Mouse (Mus musculus): ENCODE measurements around the gene Gm45716.

Gene Gm45716

DNA sequence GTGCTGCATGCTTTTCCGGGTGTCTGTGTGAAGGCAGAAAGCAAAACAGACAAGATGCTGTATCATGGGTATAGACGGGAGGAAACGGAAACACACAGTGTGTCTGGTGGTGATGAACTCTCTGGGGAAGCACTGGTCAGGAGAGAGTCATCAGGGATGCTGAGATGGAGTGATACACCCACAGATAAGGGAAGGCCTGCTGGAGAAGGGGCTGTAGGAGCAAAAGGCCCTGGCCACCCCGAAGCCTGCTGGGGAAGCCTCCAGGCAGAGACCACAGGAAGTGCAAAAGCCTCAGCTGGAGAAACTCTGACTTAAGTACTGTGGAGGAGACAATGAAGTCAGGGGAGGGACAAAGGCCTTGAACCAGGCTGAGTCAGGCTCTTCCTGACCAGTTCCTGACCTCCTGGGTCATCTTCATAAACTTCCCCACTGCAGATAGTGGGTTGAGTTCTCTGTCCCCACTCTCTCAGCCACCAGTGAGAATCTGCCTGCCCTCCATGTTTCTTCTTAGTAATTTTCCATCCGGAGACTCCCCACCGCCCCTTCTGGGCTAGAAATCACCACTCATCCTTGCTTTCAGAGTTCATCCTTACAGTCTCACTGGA lies 99.2 kb downstream of the Gm45716 start:
- DNase-seq = no peak

DNA sequence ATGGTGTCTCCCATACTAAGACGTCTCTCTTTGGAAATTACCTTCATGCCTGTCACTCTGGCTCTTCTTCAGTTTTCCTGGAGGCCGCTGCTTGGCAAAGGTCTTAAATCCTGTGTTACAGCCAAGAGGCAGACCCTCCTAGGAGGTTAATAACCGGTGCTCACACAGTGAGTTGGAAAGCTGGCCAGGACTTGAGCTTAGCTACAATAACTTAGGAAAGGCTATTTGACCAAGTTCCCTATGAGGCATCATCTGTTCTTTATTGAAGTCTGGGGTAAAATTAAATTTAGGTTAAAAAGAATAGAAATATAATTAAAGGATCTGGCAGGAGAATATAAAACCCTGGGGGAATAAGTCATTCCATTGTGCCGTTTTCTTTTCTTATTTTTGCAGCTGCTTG lies 103.7 kb downstream of the Gm45716 start:
- DNase-seq = no peak

DNA sequence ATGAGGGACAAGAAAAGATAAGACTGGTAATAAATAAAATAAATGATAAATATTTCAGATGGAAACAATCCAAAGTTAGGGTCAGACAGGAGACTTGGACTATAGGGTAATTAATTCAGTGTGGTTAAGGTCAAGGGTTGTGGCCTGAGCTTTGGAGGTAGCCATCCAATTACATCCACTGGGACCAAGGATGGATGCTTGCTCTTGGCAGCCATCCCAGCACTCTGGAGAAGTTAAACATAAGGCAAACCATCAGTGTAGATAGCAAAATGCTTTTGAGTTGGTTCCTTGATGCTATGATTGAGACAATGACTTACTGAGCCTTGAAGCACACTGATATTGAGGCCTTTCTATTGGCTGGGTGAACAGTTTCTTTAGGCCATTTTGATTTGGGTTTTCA lies 105.3 kb downstream of the Gm45716 start:
- no peak for DNase-seq

DNA sequence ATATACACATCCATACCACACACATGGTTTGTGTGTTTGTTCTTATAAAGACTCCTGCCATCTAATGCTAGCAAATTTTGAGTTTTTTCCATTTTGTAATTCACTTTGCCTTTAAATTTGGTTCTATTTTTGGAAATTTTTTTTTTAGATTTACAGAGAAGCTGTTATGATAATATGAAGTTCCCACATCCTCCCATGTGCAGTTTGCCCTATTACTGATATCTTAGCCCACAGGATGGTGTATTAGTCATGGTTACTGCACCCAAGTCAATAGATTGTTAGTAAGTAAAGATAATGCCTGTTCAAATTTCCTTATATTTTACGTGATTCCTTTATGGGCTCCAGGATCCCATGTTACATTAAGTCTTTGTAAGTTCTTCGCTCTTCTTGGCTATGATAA lies 107.1 kb downstream of the Gm45716 start:
- no peak for DNase-seq

Data from lung, postnatal 14 days (tissue).